Mouse (Mus musculus): Measurements from ENCODE around the gene Parp6. TPM values are rescaled to one million over a fixed set of nuclear protein-coding genes. Genes with fewer than 3 reads are reported as not detected.
A peak's percentile ranks its signal among the peaks of the same experiment; 100 is the strongest.

The Parp6 gene
- total and polyA plus RNA-seq, 3 experiments, result 6.4 to 13.8 TPM; not detected in 1

DNA sequence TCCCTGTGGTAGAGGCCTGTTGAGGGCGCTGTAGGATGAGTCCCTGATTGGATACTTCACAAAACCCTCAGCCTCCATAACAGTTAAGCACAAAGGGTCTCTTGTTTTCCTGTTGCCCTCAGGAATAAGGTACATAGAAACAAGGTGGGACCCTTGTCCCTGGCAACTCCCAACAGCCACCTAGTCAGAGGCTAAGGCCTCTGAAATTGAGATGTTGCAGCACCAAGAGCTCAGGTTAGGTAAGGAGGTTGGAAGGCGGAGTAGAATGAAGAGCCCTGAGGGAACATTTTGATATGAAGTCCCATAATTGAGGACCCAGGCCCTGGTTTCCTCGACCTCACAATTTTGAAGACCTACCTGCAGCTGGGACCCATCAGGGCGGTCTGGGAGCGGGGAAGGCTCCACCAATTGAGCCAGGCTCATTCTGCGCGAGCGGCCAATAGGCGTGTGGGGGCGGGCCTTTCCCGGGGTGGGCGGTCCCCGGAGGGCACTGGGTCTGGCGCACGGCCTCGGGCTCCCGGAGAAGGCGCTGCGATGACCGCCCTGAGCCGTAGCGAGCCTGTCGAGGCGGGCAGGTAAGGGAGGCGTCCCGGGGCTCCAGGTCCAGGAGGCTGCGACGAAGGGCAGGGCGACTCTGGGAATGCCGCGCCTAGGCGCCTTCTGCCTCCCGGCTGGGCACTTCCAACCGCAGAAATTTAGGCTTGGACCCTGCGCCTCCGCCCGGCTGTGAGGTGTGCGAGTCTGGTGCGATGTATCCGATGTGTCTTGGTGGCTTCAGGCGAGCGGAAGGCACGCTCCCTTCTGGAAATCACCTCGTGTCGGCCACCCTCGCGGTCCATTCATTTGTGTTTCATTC lies 62.8 kb downstream of the Parp6 start, which contains the start of gene Gramd2:
Gramd2 (plus strand) TSS at position 467 of the 856 bp plus-strand sequence.
- Histone ChIP-seq H3K4me3 (ENCODE audit: control insufficient read depth in 1 of 2, insufficient read depth in 1 of 2, low read depth in 2 of 2, low read length in 2 of 2) (no peak within 1 kb of the TSS), H3K27ac (ENCODE audit: control insufficient read depth, low read depth, low read length) (no peak within 1 kb of the TSS), H3K27me3 (ENCODE audit: control insufficient read depth in 1 of 2, insufficient read depth in 2 of 2, low read length in 2 of 2) (peaks cover 1 to 2% of the 10 kb centered on the region in 2 experiments; a peak in 2 of 4 replicates), H3K9ac (ENCODE audit: control insufficient read depth, low read depth, low read length, poor library complexity, severe bottlenecking) (no peak within 1 kb of the TSS), H3K4me1 (ENCODE audit: control insufficient read depth in 1 of 2, insufficient read depth in 2 of 2, low read length in 2 of 2) (no peaks in the 10 kb centered on the region), H3K36me3 (ENCODE audit: control insufficient read depth in 1 of 2, insufficient read depth in 2 of 2, low read length in 2 of 2) (peaks cover 0 to 2% of the 10 kb centered on the region in 2 experiments; a peak in 1 of 4 replicates), H3K79me2 (ENCODE audit: control insufficient read depth, insufficient read depth, low read length, poor library complexity) (no peaks in the 10 kb centered on the region), H3K9me3 (replicated peaks; ENCODE audit: insufficient read depth, low read length) (no peaks in the 10 kb centered on the region)
- DNase-seq (ENCODE audit: low read depth, low spot score), result peak; percentile 68
- no peak for TF ChIP-seq ELF1 (IDR thresholded peaks at IDR 0.05; ENCODE audit: low read depth, low read length)
- peak; percentile 69 for TF ChIP-seq POLR2AphosphoS2 (IDR thresholded peaks at IDR 0.05; ENCODE audit: low read length)
- TF ChIP-seq POLR2A (IDR thresholded peaks at IDR 0.05; ENCODE audit: control insufficient read depth in 1 of 2, insufficient read depth in 1 of 2, low read depth in 1 of 2, low read length in 2 of 2, poor library complexity in 1 of 2), result peak in 1 of 2 experiments; percentile 50; a peak in 1 of 4 replicates
- peak in 1 of 3 experiments; percentile 24; a peak in 1 of 6 replicates for TF ChIP-seq CTCF (IDR thresholded peaks at IDR 0.05 in 2 of 3, conservative IDR thresholded peaks at IDR 0.05 in 1 of 3; ENCODE audit: control insufficient read depth in 1 of 3, insufficient read depth in 1 of 3, low read depth in 2 of 3, low read length in 3 of 3, poor library complexity in 1 of 3, severe bottlenecking in 1 of 3)
- TF ChIP-seq TCF12 (IDR thresholded peaks at IDR 0.05; ENCODE audit: low read depth, low read length), result no peak
- no peak for TF ChIP-seq ETS1 (IDR thresholded peaks at IDR 0.05; ENCODE audit: low read depth, low read length)
- TF ChIP-seq ZMIZ1 (IDR thresholded peaks at IDR 0.05; ENCODE audit: low read depth, low read length), result peak; percentile 91
- no peak; the same call in 1 of the 2 replicates for TF ChIP-seq CHD2 (IDR thresholded peaks at IDR 0.05; ENCODE audit: low read length)

DNA sequence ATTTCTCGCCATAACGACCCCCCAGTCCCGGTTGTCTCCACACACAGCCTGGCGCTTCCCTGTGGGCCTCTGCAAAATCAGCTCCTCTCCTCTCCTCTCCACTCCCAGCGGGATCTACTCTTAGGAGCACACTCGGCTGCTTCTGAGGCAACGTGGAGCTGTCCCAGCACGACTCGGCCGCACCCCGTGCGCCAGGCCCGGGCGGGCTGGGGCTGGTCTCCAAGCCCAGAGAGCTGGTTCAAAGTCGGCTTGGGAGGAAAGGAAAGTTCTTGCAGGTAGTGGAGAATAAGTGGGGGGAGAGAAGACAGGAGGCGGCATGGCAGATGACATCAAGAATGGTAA lies 63.4 kb downstream of the Parp6 start:
- H3K27me3 ChIP-seq (ENCODE audit: control insufficient read depth in 1 of 2, insufficient read depth in 2 of 2, low read length in 2 of 2), result peaks cover 1 to 2% of the 10 kb centered on the region in 2 experiments; a peak in 2 of 4 replicates
- no peak overlapping the region for H3K27ac ChIP-seq (ENCODE audit: control insufficient read depth, low read depth, low read length)
- no peaks in the 10 kb centered on the region for H3K9me3 ChIP-seq (replicated peaks; ENCODE audit: insufficient read depth, low read length)
- no peak for TF ChIP-seq GABPA (IDR thresholded peaks at IDR 0.05; ENCODE audit: low read depth, low read length)
- no peak for TF ChIP-seq TCF12 (IDR thresholded peaks at IDR 0.05; ENCODE audit: low read depth, low read length)
- TF ChIP-seq SMC3 (IDR thresholded peaks at IDR 0.05; ENCODE audit: low read depth, low read length), result no peak
- TF ChIP-seq ZMIZ1 (IDR thresholded peaks at IDR 0.05; ENCODE audit: low read depth, low read length), result no peak
- TF ChIP-seq SIN3A (IDR thresholded peaks at IDR 0.05; ENCODE audit: low read length), result no peak
- no peak for TF ChIP-seq MYC (IDR thresholded peaks at IDR 0.05; ENCODE audit: low read depth, low read length)
- TF ChIP-seq POLR2AphosphoS2 (IDR thresholded peaks at IDR 0.05; ENCODE audit: low read length), result no peak
- no peak for TF ChIP-seq POLR2AphosphoS5 (IDR thresholded peaks at IDR 0.05; ENCODE audit: borderline replicate concordance, low read depth, low read length)
- no peak for TF ChIP-seq UBTF (IDR thresholded peaks at IDR 0.05; ENCODE audit: borderline replicate concordance, insufficient read depth, low read depth, low read length)
- no peak for TF ChIP-seq TAL1 (IDR thresholded peaks at IDR 0.05; ENCODE audit: low read length)
- no peak for TF ChIP-seq CTCF (IDR thresholded peaks at IDR 0.05 in 2 of 3, conservative IDR thresholded peaks at IDR 0.05 in 1 of 3; ENCODE audit: control insufficient read depth in 1 of 3, insufficient read depth in 1 of 3, low read depth in 2 of 3, low read length in 3 of 3, poor library complexity in 1 of 3, severe bottlenecking in 1 of 3)
- no peak for TF ChIP-seq NELFE (IDR thresholded peaks at IDR 0.05; ENCODE audit: low read depth, low read length)
- no peak for TF ChIP-seq ELF1 (IDR thresholded peaks at IDR 0.05; ENCODE audit: low read depth, low read length)
- TF ChIP-seq USF1 (IDR thresholded peaks at IDR 0.05; ENCODE audit: low read depth, low read length), result no peak
- no peak for TF ChIP-seq ZC3H11A (IDR thresholded peaks at IDR 0.05; ENCODE audit: low read depth, low read length)
- no peak for TF ChIP-seq ETS1 (IDR thresholded peaks at IDR 0.05; ENCODE audit: low read depth, low read length)
- H3K4me1 ChIP-seq (ENCODE audit: control insufficient read depth in 1 of 2, insufficient read depth in 2 of 2, low read length in 2 of 2), result no peaks in the 10 kb centered on the region
- no peak for DNase-seq (ENCODE audit: low read depth, low spot score)
- no peak overlapping the region for H3K4me3 ChIP-seq (ENCODE audit: control insufficient read depth in 1 of 2, insufficient read depth in 1 of 2, low read depth in 2 of 2, low read length in 2 of 2)
- H3K36me3 ChIP-seq (ENCODE audit: control insufficient read depth in 1 of 2, insufficient read depth in 2 of 2, low read length in 2 of 2), result peaks cover 0 to 2% of the 10 kb centered on the region in 2 experiments; a peak in 1 of 4 replicates
- H3K9ac ChIP-seq (ENCODE audit: control insufficient read depth, low read depth, low read length, poor library complexity, severe bottlenecking), result no peak overlapping the region
- no peaks in the 10 kb centered on the region for H3K79me2 ChIP-seq (ENCODE audit: control insufficient read depth, insufficient read depth, low read length, poor library complexity)

Measured in MEL (cell line).